Mouse (Mus musculus) ES-Bruce4 (cell line): Measurements from ENCODE around the gene Mreg.

ENCODE experiments used
- CTCF ChIP-seq: IDR thresholded peaks from one replicate; pipeline ENCODE4 v1.8.1; 2011; ENCODE audit warnings: low read depth, low read length
- POLR2A ChIP-seq: IDR thresholded peaks from one replicate; pipeline ENCODE4 v1.8.1; 2011; ENCODE audit warnings: low read length; ENCODE audit not compliant: insufficient read depth

DNA sequence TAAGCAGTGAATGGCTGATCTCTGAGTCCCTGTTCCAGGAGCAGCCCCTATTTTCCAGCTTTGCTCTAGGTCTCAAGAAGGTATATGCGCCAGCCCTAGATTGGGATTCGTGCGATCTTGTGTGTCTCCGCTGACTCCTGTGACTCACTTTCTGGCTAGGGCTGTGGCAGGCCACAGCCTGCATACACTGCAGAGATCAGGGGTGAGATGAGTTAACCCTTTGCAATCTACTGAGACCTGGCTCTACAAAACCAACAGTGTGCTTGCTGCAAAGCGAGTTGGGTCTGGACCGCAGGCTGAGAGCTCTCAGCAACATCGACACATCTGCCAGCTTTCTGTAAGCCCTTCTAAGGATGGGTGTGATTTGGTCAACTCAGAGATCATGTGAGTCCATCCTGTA lies 9.4 kb downstream of the Mreg start:
- no peak for TF ChIP-seq POLR2A
- TF ChIP-seq CTCF = no peak
